Mouse (Mus musculus) kidney, postnatal 36 days (tissue): ENCODE data around the gene Caln1.

Experiments used
- DNase-seq, 2 experiments: peaks; one replicate each; pipeline ENCODE4 v3.0.0; 2021 to 2022; ENCODE audit warnings: mixed read lengths in 2 of 2

Gene Caln1

DNA sequence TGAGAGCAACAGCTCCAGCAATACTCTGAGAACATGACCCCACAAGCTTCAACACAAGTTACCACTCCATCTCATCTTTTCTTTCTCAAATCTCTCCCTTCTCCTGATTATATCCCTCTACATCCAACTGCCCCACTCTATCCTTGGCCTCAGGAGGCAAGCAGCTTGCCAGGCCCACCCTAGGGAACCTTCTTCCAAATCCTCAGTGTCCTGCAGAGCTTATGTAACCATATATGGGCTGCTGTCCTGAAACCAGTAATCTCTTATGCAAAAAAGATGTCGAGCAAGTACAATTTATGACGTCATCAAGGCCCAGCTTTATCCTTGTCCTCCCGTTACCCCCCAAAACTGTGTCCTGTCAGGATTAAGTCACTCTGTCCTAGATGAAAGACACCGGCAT is 333.1 kb downstream of the Caln1 start:
- DNase-seq, result no peak

- DNase-seq, result no peak
These were observed 335.6 kb downstream of the Caln1 start for GRCm38 (mm10) chr5:130704866-130705265.

DNA sequence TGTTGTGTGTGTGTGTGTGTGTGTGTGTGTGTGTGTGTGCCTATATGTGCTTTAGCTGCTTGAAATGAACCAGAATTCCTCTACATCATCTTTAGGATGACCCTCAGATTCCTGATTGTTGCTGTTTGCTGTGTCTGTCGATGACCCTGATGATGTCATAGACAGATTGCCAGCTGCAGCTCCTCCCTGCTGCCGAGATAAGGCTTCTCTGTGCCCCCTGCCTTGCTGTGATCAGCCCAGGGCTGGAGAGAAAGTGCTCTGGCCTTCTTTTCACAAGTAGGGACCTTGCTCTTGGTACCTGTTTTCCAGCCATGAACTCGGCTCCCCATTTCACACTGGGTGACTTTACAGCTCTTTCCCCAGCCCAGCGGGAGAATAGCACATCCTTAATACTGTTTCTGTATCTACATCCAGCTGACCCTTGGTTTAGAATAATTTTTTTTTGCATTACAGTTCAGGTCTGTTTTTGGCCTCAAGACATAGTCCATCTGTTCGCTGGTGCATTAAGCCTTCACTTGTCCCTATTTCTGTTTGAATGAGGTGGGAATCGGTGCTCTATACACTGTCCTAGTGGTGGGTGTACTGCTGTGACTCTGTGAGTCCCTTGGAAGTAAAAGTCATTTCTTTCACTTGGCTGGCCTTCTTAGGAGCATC is 337.1 kb downstream of the Caln1 start:
- no peak for DNase-seq

DNA sequence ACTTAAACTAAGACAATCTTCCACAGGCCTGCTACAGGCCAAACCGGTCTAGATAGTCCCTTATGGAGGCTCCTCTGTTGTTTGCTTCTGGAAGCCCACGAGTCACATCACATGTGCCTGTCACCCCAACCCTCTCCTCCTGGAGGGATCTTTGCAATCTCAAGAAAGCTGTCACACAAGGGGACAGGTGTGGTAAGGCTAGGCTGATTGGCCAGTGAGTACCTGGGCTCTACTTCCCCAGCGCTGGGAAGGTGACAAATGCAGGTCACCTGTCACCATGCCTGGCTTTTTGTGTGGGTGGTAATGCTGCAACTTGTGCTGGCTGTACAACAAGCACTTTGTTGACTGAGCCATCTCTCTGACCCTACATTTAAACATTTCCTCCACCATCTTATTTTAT is 338.5 kb downstream of the Caln1 start:
- no peak for DNase-seq

DNA sequence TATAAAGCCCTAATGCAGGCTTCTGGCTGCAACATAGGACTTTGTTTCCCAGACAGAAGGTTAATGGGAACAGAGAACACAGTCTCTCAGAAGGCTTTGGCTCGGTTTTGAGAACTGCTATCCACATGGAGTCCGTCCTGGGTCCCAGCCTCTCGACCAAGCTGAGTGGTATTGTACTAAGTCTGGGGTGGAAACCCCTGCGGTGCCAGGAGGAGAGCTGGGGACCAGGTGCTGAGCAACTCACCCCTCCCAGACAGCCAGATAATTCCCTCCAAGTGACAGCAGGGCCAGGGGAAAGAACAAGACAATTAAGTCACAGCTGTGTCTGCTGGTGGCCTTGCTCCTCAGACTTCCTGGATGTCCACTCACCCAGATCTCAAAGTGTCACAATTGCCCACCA is 339.4 kb downstream of the Caln1 start:
- DNase-seq, result no peak

- DNase-seq, result no peak
These were observed 342.4 kb downstream of the Caln1 start for GRCm38 (mm10) chr5:130711643-130712042.

GRCm38 (mm10) chr5:130712281-130712680 is 343.0 kb downstream of the Caln1 start:
- no peak for DNase-seq

- no peak for DNase-seq
These were observed 345.9 kb downstream of the Caln1 start for GRCm38 (mm10) chr5:130715181-130715580.

DNA sequence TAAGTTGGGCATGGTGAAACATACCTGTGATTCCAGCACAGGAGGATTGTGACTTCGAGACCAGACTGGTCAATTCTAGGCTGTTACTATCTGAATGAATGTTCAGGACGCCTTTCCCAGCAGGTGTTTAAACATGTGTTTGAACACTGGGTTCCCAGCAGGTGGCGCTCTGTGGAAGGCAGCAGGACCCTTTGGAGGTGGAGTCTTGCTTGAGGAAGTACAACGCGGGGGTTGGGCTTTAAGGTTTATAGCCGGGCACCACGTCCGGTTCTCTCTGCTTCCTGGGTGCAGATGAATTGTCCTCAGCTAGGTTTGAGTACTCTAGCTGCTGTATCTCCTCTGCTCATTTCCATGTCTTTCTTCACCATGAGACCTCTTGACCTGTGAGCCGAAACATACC is 349.1 kb downstream of the Caln1 start:
- DNase-seq, result peak in 1 of 2 experiments; percentile 28

DNA sequence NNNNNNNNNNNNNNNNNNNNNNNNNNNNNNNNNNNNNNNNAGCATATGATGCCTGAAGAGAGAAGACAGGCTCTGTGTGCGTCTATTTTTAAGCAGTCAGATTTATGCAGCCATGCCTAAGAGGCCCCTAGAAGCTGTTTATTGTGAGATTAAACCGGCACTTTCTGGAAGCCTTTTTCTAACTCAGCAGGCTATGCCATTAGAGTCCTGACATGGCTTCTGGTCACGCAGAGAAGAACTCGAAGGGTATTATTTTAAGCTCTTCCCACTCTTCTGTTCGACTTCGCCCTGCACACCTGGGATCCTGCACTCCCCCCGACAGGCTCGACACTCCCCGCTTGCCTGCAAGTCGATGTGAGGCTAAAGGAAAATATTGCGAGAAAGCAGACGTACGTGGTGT is 372.9 kb downstream of the Caln1 start:
- DNase-seq, result no peak

- DNase-seq, result peak in 1 of 2 experiments; percentile 3
These were observed 388.3 kb downstream of the Caln1 start for GRCm38 (mm10) chr5:130757517-130757916.

DNA sequence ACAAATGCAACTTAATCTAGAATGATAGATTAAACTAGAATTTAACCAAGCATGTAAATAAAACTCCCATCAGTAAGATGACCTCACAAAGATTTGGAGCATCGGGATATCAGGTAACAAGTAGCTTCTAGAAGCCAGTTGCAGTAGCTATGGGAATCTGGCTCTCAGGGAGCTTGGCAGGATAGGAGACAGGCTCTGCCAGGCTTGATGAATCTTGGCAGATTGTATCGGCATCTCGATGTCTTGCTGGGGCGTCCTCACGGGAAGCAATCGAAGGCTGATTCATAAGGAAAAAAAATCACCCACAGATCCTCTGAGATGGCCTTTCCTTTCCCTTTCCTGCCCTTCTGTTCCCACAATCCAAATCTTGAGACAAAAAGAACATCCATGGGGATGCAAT is 396.5 kb downstream of the Caln1 start:
- DNase-seq, result no peak

- DNase-seq, result no peak
These were observed 401.9 kb downstream of the Caln1 start for GRCm38 (mm10) chr5:130771061-130771741.

- DNase-seq, result no peak
These were observed 403.2 kb downstream of the Caln1 start for GRCm38 (mm10) chr5:130772491-130772890.

DNA sequence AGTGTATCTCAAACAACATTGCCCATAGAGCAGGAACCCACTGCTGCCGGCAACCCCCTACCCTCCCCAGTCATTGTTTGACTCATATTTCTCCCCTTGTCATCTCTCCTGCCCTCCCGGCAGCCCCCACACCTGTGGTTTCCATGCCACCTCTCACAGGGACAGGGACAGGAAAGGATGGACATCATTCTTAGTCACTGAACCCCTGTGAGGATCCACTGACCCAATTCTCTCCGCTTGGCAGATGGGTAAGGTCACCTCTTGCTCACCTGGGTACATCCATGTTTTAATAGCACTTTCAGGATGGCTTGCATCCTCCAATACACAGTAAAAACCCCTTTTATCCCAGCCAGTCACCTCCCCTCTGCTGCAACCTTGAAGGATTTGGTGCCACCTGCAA is 405.7 kb downstream of the Caln1 start:
- DNase-seq, result no peak

GRCm38 (mm10) chr5:130792755-130793452 is 423.6 kb downstream of the Caln1 start:
- DNase-seq, result no peak

DNA sequence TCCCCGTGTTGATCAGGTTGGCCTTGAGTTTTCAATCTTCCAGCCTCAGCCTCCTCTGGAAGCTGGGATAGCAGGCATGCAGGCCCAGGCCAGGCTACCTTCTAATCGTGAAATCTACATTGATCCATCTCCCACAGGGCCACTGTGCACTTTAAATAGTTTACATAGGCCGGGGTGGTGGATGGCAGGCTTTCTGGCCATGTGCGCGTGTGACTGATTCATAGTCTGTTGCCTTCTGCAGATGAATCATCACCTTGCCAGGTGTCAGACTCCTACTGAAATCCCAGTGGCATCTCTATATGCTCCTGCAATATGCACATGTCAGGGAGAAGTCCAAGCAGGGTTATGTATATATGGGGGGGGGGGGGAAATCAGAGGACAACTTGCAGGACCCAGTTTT is 428.5 kb downstream of the Caln1 start:
- DNase-seq, result no peak

- no peak for DNase-seq
These were observed 441.1 kb downstream of the Caln1 start for GRCm38 (mm10) chr5:130810314-130810713.

DNA sequence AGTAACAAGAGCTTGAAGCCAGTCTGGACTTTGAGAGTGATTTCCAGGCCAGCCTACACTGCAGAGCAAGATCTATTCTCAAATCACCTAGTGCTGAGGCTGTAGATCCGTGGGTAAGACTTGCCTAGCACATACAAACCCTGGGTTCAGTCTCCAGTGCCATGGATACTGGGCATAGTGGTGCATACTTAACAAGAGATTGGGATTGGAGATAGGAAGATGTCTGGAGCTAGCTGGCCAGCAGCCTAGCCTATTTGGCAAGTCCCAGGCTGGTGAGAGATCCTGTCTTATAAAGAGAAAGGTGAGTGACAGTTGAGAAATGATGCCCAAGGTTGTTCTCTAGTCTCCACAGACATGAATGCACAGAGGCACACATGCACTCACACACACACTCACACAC is 441.6 kb downstream of the Caln1 start:
- DNase-seq, result no peak

DNA sequence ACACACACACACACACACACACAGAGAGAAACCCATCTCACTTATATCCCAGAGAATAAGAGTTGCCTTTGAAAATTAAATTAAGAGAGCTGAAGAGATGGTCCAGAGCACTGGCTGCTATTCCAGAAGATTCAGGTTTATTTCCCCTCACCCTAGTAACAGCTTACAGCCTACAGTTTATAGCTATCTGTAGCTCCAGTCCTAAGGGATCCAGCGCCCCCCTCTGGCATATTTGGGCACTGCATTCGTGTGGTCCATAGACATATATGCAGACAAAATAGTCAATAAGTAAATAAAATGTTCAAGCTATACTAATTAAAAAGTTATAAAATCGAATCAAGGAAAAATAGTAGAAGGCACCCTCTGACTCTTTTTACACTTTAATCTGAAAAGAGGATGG is 442.0 kb downstream of the Caln1 start:
- DNase-seq, result peak in 1 of 2 experiments; percentile 61

DNA sequence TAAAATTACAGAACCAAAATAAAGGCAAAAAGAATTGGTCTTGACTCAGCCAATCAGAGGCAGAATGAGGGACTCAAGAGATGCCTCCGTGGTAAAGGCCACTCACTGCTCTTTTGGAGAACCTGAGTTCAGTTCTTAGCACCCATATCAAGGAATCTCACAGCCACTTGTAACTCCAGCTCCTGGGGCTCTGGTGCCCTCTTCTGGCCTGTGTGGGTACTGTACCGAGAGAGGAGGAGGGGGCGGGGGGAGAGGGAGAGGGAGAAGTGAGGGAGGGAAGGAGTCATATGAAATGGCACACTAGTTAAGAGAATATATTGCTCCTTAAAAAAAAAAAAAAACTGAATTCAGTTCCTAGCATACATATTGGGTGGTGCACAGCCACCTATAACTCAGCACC is 442.7 kb downstream of the Caln1 start:
- peak in 1 of 2 experiments; percentile 24 for DNase-seq

- DNase-seq, result no peak
These were observed 443.3 kb downstream of the Caln1 start for GRCm38 (mm10) chr5:130812556-130812955.

GRCm38 (mm10) chr5:130813089-130813488 is 443.8 kb downstream of the Caln1 start:
- DNase-seq, result peak in 1 of 2 experiments; percentile 5

- DNase-seq, result no peak
These were observed 446.1 kb downstream of the Caln1 start for GRCm38 (mm10) chr5:130815352-130815751.
